Mouse (Mus musculus): Measurements from ENCODE around the gene Rnf31. TPM values are rescaled to one million over a fixed set of nuclear protein-coding genes. Genes with fewer than 3 reads are reported as not detected.
A peak's percentile ranks its signal among the peaks of the same experiment; 100 is the strongest.

The Rnf31 gene
- polyA plus RNA-seq, 1 experiment from 2014 or later: 17.7 TPM

DNA sequence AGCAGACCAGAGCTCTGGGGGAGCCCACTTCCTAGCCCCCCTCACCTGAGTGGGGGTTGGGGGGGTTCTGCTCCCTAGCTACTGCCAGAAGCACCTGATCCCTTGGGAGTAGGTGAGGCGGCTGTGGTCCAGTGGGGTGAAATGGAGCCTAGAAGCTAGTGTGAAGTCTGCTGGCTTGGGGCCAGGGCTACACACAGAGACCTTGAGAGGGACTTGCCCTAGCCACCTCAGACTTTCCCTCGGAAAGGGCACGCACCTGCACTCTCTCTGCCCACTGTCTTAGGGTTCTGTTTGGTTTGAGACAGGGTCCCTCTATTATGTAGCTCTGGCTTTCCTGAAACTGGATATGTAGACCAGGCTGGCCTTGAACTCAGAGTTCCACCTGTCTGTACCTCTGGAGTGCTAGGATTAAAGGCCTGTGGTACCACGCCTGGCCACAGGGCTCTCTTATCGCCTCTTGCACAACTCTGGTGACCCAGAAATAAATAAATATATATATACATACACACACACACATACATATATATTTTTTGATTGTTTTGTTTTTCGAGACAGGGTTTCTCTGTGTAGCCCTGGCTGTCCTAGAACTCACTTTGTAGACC, 12.7 kb upstream of the Rnf31 start:
- Histone ChIP-seq H3K9me3 (no peaks in the 10 kb centered on the region), H3K9ac (replicated peaks) (peak overlapping the region; percentile 92), H3K27ac (replicated peaks) (peak overlapping the region; percentile 92), H3K36me3 (0 out of 2 replicates have a peak, but pooled peaks cover 8% of the 10 kb centered on the region), H3K4me2 (replicated peaks) (peak overlapping the region; percentile 69), H3K27me3 (no peaks in the 10 kb centered on the region), H3K4me3 (peak overlapping the region; percentile 73), H3K4me1 (peaks cover 12% of the 10 kb centered on the region)
- 34% methylated on average over 6 of the region's 6 CpGs for WGBS
- ATAC-seq (replicated peaks): 0 out of 2 replicates have a peak, but pooled peaks have one; percentile 0

DNA sequence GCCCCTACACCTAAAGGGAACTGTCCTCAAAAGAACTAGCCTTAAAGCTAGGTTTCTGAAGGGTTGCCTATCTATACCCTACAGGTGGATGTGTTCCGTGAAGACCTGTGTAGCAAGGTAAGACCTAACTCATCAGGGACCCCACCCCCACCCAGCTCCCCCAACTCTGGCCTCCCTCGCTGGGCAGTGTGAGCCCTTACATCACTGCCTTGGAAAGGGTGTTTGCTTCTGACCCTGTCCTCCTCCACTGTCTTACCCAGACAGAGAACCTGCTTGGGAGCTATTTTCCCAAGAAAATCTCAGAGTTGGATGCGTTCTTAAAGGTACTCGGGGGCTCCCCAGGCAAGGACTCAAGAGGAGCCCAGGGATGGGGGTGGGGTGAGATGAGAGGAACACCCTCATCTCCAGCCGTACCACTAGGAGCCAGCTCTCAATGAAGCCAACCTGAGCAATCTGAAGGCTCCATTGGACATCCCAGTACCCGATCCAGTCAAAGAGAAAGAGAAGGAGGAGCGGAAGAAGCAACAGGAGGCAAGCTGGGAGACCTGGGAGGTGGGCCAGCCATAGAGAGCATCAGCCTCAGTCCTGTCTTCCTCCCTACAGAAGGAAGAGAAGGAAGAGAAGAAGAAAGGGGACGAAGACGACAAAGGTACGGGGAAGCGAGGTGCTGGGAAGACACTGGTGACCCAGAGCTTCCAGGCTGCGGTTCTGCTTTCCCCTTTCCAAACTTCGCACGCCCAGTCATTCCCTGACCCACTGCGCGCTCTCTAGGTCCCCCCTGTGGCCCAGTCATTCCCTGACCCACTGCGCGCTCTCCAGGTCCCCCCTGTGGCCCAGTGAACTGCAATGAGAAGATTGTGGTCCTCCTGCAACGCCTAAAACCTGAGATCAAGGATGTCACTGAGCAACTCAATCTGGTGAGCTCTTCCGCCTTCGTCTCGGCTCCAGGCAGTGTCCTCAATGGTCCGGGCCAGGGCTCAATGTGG, 11.7 kb upstream of the Rnf31 start:
- no peaks in the 10 kb centered on the region for H3K9me3 ChIP-seq
- H3K36me3 ChIP-seq: 0 out of 2 replicates have a peak, but pooled peaks cover 8% of the 10 kb centered on the region
- H3K4me2 ChIP-seq (replicated peaks): no peak overlapping the region
- H3K27me3 ChIP-seq: no peaks in the 10 kb centered on the region
- ATAC-seq (replicated peaks): no peak
- H3K9ac ChIP-seq (replicated peaks): no peak overlapping the region
- 85% methylated on average over 23 of the region's 23 CpGs for WGBS
- H3K4me1 ChIP-seq: peaks cover 16% of the 10 kb centered on the region
- H3K27ac ChIP-seq (replicated peaks): no peak overlapping the region
- H3K4me3 ChIP-seq: no peak overlapping the region

DNA sequence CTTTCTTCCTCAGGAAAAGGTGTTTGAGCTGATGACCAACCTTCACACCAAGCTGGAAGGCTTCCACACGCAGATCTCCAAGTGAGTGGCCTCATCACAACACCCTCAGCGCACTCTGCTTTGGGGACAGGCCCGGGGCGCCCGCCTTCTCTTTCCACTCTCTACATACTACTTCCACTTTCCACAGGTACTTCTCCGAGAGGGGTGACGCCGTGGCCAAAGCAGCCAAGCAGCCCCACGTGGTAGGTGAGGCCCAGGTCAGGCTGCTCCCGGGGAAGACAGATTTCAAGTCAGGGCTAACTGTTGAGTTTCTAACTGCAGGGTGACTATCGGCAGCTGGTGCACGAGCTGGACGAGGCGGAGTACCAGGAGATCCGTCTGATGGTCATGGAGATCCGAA, 10.8 kb upstream of the Rnf31 start:
- H3K4me2 ChIP-seq (replicated peaks): no peak overlapping the region

DNA sequence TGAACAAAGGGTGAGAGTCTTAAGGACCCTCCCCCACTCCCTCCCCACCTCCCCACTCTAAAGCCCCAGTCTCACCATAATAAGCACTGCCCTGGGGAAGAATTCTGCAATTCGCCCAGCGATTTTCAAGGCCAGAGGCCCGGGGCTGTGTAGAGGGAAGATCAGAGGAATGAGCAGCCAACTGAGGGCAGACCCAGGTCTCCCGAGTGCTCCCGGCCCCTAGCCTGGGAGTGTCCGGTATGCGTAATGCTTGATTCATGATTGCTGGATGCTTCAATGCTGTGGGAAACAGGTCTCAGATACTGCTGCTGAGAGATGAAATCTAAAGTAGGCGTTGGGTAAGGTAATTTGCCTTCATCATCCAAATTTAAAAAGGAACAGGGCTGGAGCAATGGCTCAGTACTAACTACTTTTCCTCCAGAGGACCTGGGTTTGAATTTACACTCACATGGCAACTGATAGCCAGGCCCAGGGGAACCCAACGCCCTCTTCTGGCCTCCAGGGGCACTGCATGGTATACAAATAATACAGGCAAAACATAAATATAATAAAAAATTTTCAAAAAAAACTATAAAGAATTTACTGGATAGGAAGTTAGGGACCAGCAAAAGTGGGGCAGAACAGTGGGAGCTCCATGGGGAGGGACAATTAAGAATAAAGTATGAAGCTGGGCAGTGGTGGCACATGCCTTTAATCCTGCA, 9.4 kb upstream of the Rnf31 start:
- Histone ChIP-seq H3K4me3 (no peak overlapping the region), H3K27ac (replicated peaks) (no peak overlapping the region), H3K4me1 (peaks cover 25% of the 10 kb centered on the region), H3K9me3 (no peaks in the 10 kb centered on the region), H3K9ac (replicated peaks) (no peak overlapping the region), H3K4me2 (replicated peaks) (no peak overlapping the region), H3K36me3 (peaks cover 8% of the 10 kb centered on the region; the same call in 1 of the 2 replicates), H3K27me3 (no peaks in the 10 kb centered on the region)
- no peak for ATAC-seq (replicated peaks)
- 79% methylated on average over 9 of the region's 9 CpGs for WGBS

More for the DNA sequence above, 10.8 kb upstream of the Rnf31 start:
- no peak overlapping the region for H3K4me3 ChIP-seq
- no peak for ATAC-seq (replicated peaks)
- 0 out of 2 replicates have a peak, but pooled peaks cover 8% of the 10 kb centered on the region for H3K36me3 ChIP-seq
- H3K27ac ChIP-seq (replicated peaks): no peak overlapping the region
- H3K4me1 ChIP-seq: peaks cover 25% of the 10 kb centered on the region
- H3K9ac ChIP-seq (replicated peaks): no peak overlapping the region
- H3K27me3 ChIP-seq: no peaks in the 10 kb centered on the region
- no peaks in the 10 kb centered on the region for H3K9me3 ChIP-seq
- WGBS: 96% methylated on average over 16 of the region's 16 CpGs

DNA sequence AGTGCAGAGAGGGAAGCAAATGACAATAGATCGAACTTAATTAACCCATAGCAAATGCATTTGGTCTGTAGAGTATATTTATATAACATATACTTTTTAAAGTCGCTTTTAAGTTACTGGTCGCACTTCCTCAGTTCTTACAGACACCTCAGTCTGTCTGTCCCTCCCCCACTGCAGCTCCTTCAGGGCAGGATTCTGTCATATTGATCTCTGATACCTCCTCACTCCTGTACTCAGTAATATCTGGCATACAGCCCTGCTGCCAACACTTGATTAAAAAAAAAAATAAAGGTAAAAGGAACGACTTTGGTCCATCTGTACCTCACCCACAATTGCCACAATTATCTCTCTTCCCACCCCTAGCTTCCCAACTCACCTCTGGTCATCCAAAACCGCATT, 7.2 kb upstream of the Rnf31 start:
- H3K27ac ChIP-seq (replicated peaks): no peak overlapping the region
- 41% methylated on average over 5 of the region's 5 CpGs for WGBS
- H3K36me3 ChIP-seq: peaks cover 8% of the 10 kb centered on the region; the same call in 1 of the 2 replicates
- no peaks in the 10 kb centered on the region for H3K27me3 ChIP-seq
- H3K4me2 ChIP-seq (replicated peaks): peak overlapping the region; percentile 51
- H3K9ac ChIP-seq (replicated peaks): peak overlapping the region; percentile 47; the same call in 1 of the 2 replicates
- peaks cover 16% of the 10 kb centered on the region for H3K4me1 ChIP-seq
- H3K9me3 ChIP-seq: no peaks in the 10 kb centered on the region
- peak overlapping the region; percentile 43 for H3K4me3 ChIP-seq
- no peak for ATAC-seq (replicated peaks)

DNA sequence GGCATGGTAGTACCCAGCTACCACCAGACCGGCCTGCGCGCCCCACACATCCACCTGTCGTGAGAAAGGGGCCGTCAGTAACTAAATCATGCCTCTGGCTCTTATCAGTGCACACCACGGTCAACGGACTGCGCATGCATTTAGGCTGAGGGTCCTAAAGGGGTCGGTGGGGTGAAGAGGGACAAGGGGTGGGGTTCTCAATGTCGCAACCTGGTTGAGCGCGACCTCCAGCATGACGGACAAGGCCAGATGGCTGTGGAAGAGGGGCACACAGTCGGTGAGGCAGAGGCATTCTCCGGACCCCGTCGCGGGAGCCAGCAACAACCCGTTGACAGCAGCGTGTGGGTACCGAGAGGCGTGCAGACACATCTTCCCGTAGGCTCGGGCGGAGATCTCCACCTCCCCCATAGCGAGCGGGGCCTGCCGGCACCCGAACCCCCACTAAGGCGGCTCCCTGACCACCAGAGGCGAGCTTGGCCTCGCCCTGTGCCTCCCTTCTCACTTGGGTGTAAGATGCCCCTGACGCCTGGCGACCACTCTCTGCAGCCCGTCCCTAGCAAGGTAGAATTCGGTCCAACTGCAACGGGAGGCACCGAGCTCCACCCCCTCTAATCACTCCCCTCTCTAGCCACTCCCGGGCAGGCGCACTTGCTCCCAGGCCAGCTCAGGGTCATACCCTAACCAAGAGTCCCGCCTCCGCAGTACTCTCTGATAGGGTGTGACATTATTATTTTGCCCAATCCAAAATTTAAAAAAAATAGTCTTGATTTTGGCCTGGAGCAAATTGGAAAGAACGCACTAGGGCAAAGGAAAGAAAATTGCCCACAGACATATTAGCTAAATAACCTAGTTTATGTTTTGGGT, 6.6 kb upstream of the Rnf31 start, which contains the start of gene Emc9:
Emc9 (minus strand) TSS at position 601 of the 864 bp plus-strand sequence.
- Histone ChIP-seq H3K27ac (replicated peaks) (no peak within 1 kb of the TSS), H3K4me1 (peaks cover 22% of the 10 kb centered on the region)
- 3% methylated on average over 43 of the region's 43 CpGs for WGBS

DNA sequence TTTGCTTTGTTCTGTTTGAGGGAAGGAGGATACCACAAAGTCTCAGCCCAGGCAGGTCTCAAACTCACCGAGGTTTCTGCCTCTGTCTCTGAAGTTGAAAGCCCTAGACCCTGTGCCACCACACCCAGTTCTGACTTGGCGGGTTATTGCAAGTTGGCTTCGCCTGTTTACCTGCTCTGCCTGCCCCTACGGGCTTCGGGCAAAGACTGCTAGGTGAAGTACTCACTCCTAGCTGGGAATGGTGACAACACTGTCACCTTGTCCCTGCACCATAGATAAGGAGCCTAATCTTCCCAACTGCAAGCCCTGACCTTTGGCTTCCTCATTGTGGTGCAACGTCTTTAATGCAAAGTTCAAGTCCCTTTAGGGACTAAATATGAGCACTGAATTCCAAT, 5.9 kb upstream of the Rnf31 start:
- Histone ChIP-seq H3K27ac (replicated peaks) (no peak overlapping the region), H3K36me3 (peaks cover 5% of the 10 kb centered on the region; the same call in 1 of the 2 replicates), H3K9me3 (no peaks in the 10 kb centered on the region), H3K4me1 (peaks cover 28% of the 10 kb centered on the region), H3K27me3 (no peaks in the 10 kb centered on the region), H3K4me2 (replicated peaks) (peak overlapping the region; percentile 51; the same call in 1 of the 2 replicates), H3K4me3 (peak overlapping the region; percentile 43; the same call in 1 of the 2 replicates), H3K9ac (replicated peaks) (0 out of 2 replicates have a peak overlapping the region, but pooled peaks have one; percentile 47)
- 72% methylated on average over 6 of the region's 6 CpGs for WGBS
- no peak for ATAC-seq (replicated peaks)

More for the DNA sequence above, 6.6 kb upstream of the Rnf31 start, which contains the start of gene Emc9:
- Histone ChIP-seq H3K9ac (replicated peaks) (peak within 1 kb of the TSS; percentile 47), H3K27me3 (no peaks in the 10 kb centered on the region), H3K9me3 (no peaks in the 10 kb centered on the region), H3K4me2 (replicated peaks) (peak within 1 kb of the TSS; percentile 51), H3K4me3 (peak within 1 kb of the TSS; percentile 43), H3K36me3 (peaks cover 8% of the 10 kb centered on the region; the same call in 1 of the 2 replicates)
- peak; percentile 65 for ATAC-seq (replicated peaks)

DNA sequence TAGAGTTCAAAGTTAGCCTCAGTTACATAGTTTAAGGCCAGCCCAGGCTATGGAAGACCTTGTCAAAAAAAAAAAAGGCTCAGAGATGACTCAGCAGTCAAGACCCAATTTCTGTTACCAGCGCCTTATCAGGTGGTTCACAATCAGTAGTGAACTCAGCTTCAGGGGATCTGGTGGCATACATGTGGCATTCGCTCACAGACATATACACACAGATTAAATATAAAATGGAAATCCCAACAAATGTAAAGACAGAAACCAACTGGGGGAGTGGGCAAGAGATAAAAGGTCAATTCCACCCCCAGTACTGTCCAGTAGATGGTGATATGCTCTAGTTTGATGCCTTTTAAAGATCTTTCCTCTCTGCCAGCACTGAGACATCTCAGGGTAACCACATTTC, 5.4 kb upstream of the Rnf31 start:
- Histone ChIP-seq H3K9me3 (no peaks in the 10 kb centered on the region), H3K4me3 (no peak overlapping the region), H3K4me2 (replicated peaks) (no peak overlapping the region), H3K27ac (replicated peaks) (no peak overlapping the region), H3K9ac (replicated peaks) (no peak overlapping the region), H3K27me3 (no peaks in the 10 kb centered on the region), H3K4me1 (peaks cover 28% of the 10 kb centered on the region), H3K36me3 (no peaks in the 10 kb centered on the region; the same call in 1 of the 2 replicates)
- WGBS: 94% methylated on average over 2 of the region's 2 CpGs
- no peak for ATAC-seq (replicated peaks)

GRCm38 (mm10) chr14:55589271-55589670, 2.2 kb upstream of the Rnf31 start:
- no peaks in the 10 kb centered on the region for H3K27me3 ChIP-seq
- H3K4me1 ChIP-seq: peaks cover 47% of the 10 kb centered on the region
- no peak overlapping the region for H3K4me3 ChIP-seq
- WGBS: 93% methylated on average over 5 of the region's 5 CpGs
- H3K27ac ChIP-seq (replicated peaks): no peak overlapping the region
- H3K9ac ChIP-seq (replicated peaks): no peak overlapping the region
- H3K9me3 ChIP-seq: no peaks in the 10 kb centered on the region
- H3K4me2 ChIP-seq (replicated peaks): no peak overlapping the region
- no peaks in the 10 kb centered on the region; the same call in 1 of the 2 replicates for H3K36me3 ChIP-seq
- no peak for ATAC-seq (replicated peaks)

- Histone ChIP-seq H3K27me3 (no peaks in the 10 kb centered on the region), H3K9me3 (no peaks in the 10 kb centered on the region), H3K4me3 (peak overlapping the region; percentile 68), H3K9ac (replicated peaks) (peak overlapping the region; percentile 80), H3K36me3 (peaks cover 3% of the 10 kb centered on the region; the same call in 1 of the 2 replicates), H3K27ac (replicated peaks) (peak overlapping the region; percentile 94; the same call in 1 of the 2 replicates), H3K4me2 (replicated peaks) (peak overlapping the region; percentile 96), H3K4me1 (peaks cover 42% of the 10 kb centered on the region)
- 87% methylated on average over 11 of the region's 11 CpGs for WGBS
- ATAC-seq (replicated peaks): no peak
Measured at GRCm38 (mm10) chr14:55589771-55590448, 1.6 kb upstream of the Rnf31 start.
